Mouse (Mus musculus) spleen, adult 2 months (tissue): ENCODE measurements around the gene BC025446.

Experiments used
- CTCF ChIP-seq: fragments of 200-500 bp; IDR thresholded peaks from 2 replicates; pipeline ENCODE4 v1.5.1; 2011; ENCODE audit warnings: mild to moderate bottlenecking, inconsistent platforms; ENCODE audit not compliant: insufficient read depth, insufficient read length, insufficient replicate concordance; ENCODE audit errors: extremely low read depth
- POLR2A ChIP-seq: fragments of 200-500 bp; IDR thresholded peaks from 2 replicates; pipeline ENCODE4 v1.6.1; 2011; ENCODE audit warnings: low read depth, low read length, inconsistent platforms

DNA sequence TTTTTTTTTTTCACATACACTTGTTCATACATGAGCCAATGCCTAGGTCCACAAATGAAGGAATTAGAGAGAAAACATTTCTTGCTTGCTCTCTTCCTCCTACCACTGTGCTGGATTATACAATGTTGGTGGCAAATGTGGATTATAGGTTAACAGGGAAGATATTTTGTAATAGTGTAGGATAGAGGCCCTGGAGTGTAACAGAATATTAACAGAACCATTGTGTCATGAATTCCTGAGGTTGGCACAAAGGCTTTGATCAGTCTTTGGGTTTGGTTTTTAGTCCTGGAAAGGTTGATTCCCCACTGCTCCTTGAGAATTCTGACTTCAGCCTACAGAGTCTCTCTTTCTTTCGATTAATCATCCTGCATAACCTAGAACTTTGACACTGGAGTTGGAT is 50.5 kb downstream of the BC025446 start:
- TF ChIP-seq POLR2A (no peak), CTCF (no peak)
